In the genomic region with DNA sequence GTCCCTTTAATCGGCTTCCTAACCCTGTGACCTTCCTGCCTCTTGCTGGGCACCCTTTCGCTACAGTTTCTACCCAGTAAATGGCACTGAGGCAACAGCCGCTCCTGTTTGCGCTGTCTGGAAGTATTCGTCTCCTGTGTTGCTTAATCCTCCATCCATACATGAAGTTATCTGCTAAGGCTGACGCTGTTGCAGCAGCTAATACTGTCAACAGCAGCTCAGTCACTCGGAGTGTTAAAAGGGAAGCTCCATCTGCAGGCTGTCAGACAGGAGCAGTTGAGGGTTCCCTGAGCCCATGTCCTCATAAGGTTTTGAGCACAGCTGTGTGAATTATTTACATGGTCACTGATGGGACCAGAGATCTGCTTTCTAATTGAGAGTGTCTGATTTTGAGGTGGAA, we compare ENCODE assay signal across 12 mouse cellular contexts.
"Had no signal": no experiment of that assay in that cellular context is flagged by ENCODE, and none has a peak within 500 bp of the region (broad histone marks: within the 10 kb centered on the region; RNA-seq: fewer than 3 reads in every experiment).

No protein-coding gene starts in this region.

- H3K4me1 ChIP-seq: limb, embryonic 10.5 days; liver, embryonic 15.5 days; lung, embryonic 15.5 days had no signal

- H3K9me3 ChIP-seq: limb, embryonic 10.5 days; liver, embryonic 15.5 days; lung, embryonic 15.5 days; neural tube, embryonic 13.5 days had no signal

- H3K4me3 ChIP-seq: left cerebral cortex, adult 2 months; limb, embryonic 10.5 days; liver, embryonic 15.5 days; lung, embryonic 15.5 days; neural tube, embryonic 13.5 days had no signal

- H3K27ac ChIP-seq: left cerebral cortex, adult 2 months; limb, embryonic 10.5 days; liver, embryonic 15.5 days; lung, embryonic 15.5 days; macrophage; neural tube, embryonic 13.5 days had no signal

- H3K36me3 ChIP-seq: limb, embryonic 10.5 days; liver, embryonic 15.5 days; lung, embryonic 15.5 days; neural tube, embryonic 13.5 days had no signal

- DNase-seq: kidney, adult 8-10 months; lung, postnatal 14 days; right cerebral cortex, adult 18-20 months; right cerebral cortex, postnatal 25 days; thymus, postnatal 36 days had no signal

- H3K4me2 ChIP-seq: liver, embryonic 11.5 days; liver, embryonic 15.5 days; lung, embryonic 15.5 days; neural tube, embryonic 13.5 days had no signal

- H3K27me3 ChIP-seq: liver, embryonic 15.5 days; lung, embryonic 15.5 days; neural tube, embryonic 13.5 days had no signal

- H3K9ac ChIP-seq: liver, embryonic 15.5 days; lung, embryonic 15.5 days; neural tube, embryonic 13.5 days had no signal
